Mouse (Mus musculus): ENCODE results near the gene Dusp9.

Dusp9 gene

GRCm38 (mm10) chrX:73639255-73639675 lies at the start of gene Dusp9:
TSS of gene Dusp9 (plus strand) at chrX:73639419.
- DNase-seq (ENCODE audit: low spot score), result no peak

- no peak for DNase-seq (ENCODE audit: low spot score)
Measured at GRCm38 (mm10) chrX:73593212-73593611, 46.0 kb upstream of the Dusp9 start.

- no peak for DNase-seq (ENCODE audit: low spot score)
Measured at GRCm38 (mm10) chrX:73594451-73595121, 44.6 kb upstream of the Dusp9 start.

GRCm38 (mm10) chrX:73595297-73595938 lies 43.8 kb upstream of the Dusp9 start:
- no peak for DNase-seq (ENCODE audit: low spot score)

- no peak for DNase-seq (ENCODE audit: low spot score)
Measured at GRCm38 (mm10) chrX:73601456-73601855, 37.8 kb upstream of the Dusp9 start.

- DNase-seq (ENCODE audit: low spot score), result no peak
Measured at GRCm38 (mm10) chrX:73613665-73614064, 25.6 kb upstream of the Dusp9 start.

- DNase-seq (ENCODE audit: low spot score), result no peak
Measured at GRCm38 (mm10) chrX:73615876-73616275, 23.3 kb upstream of the Dusp9 start.

GRCm38 (mm10) chrX:73619401-73619800 lies 19.8 kb upstream of the Dusp9 start:
- DNase-seq (ENCODE audit: low spot score), result no peak

GRCm38 (mm10) chrX:73619890-73620289 lies 19.3 kb upstream of the Dusp9 start:
- no peak for DNase-seq (ENCODE audit: low spot score)

GRCm38 (mm10) chrX:73626981-73627380 lies 12.2 kb upstream of the Dusp9 start:
- DNase-seq (ENCODE audit: low spot score), result no peak

- DNase-seq (ENCODE audit: low spot score), result no peak
Measured at GRCm38 (mm10) chrX:73635425-73635824, 3.8 kb upstream of the Dusp9 start.

GRCm38 (mm10) chrX:73637415-73637814 lies 1.8 kb upstream of the Dusp9 start:
- DNase-seq (ENCODE audit: low spot score), result no peak

GRCm38 (mm10) chrX:73639901-73640469 lies 766 bp downstream of the Dusp9 start:
- no peak for DNase-seq (ENCODE audit: low spot score)

GRCm38 (mm10) chrX:73645121-73645520 lies 5.9 kb downstream of the Dusp9 start:
- no peak for DNase-seq (ENCODE audit: low spot score)

- DNase-seq (ENCODE audit: low spot score), result no peak
Measured at GRCm38 (mm10) chrX:73650869-73651268, 11.7 kb downstream of the Dusp9 start.

- DNase-seq (ENCODE audit: low spot score), result no peak
Measured at GRCm38 (mm10) chrX:73653392-73653791, 14.2 kb downstream of the Dusp9 start.

- peak; percentile 44 for DNase-seq (ENCODE audit: low spot score)
Measured at GRCm38 (mm10) chrX:73654177-73654576, 15.0 kb downstream of the Dusp9 start.

GRCm38 (mm10) chrX:73655529-73655928 lies 16.3 kb downstream of the Dusp9 start:
- DNase-seq (ENCODE audit: low spot score), result no peak

GRCm38 (mm10) chrX:73658391-73658790 lies 19.2 kb downstream of the Dusp9 start:
- DNase-seq (ENCODE audit: low spot score), result no peak

- DNase-seq (ENCODE audit: low spot score), result no peak
Measured at GRCm38 (mm10) chrX:73658936-73659574, 19.8 kb downstream of the Dusp9 start.

GRCm38 (mm10) chrX:73659575-73660283 lies 20.5 kb downstream of the Dusp9 start, which contains the start of gene Pnck:
TSS of gene Pnck (minus strand) at chrX:73660117.
- DNase-seq (ENCODE audit: low spot score), result no peak

GRCm38 (mm10) chrX:73660284-73660665 lies 21.1 kb downstream of the Dusp9 start:
- no peak for DNase-seq (ENCODE audit: low spot score)

All from left cerebral cortex, adult 11 months (tissue).